ENCODE assay signal across 13 mouse cellular contexts in genomic region chr13:44582767-44583085, GRCm38 (mm10).
DNase-seq lines count a peak whose midpoint lies in the region; ATAC-seq lines count a peak whose summit lies in the region.
"Had no signal": no experiment of that assay in that cellular context is flagged by ENCODE, and none has a peak within 500 bp of the region (broad histone marks: within the 10 kb centered on the region; RNA-seq: fewer than 3 reads in every experiment).

No protein-coding gene starts in this region.

- H3K9ac ChIP-seq in heart, embryonic 12.5 days = no peak overlapping the region
- H3K9ac ChIP-seq in forebrain, embryonic 11.5 days (ENCODE audit: low read length) = no peak overlapping the region
- H3K9ac ChIP-seq in neural tube, embryonic 11.5 days (ENCODE audit: low read length) = no peak overlapping the region

- H3K4me3 ChIP-seq in heart, embryonic 12.5 days = no peak overlapping the region; the same call in 1 of the 2 replicates
- no peak overlapping the region for H3K4me3 ChIP-seq in forebrain, embryonic 11.5 days (ENCODE audit: low read depth, low read length)
- H3K4me3 ChIP-seq in limb, embryonic 10.5 days = peak overlapping the region; percentile 38
- no peak overlapping the region for H3K4me3 ChIP-seq in neural tube, embryonic 11.5 days (ENCODE audit: low read depth, low read length)

- peak overlapping the region; percentile 45 for H3K4me2 ChIP-seq in heart, embryonic 12.5 days
- H3K4me2 ChIP-seq in forebrain, embryonic 11.5 days (ENCODE audit: low read depth, low read length, severe bottlenecking) = peak overlapping the region; percentile 30; the same call in 1 of the 2 replicates
- H3K4me2 ChIP-seq in neural tube, embryonic 11.5 days (ENCODE audit: low read depth) = 0 out of 2 replicates have a peak overlapping the region, but pooled peaks have one; percentile 3

- H3K27me3 ChIP-seq in heart, embryonic 12.5 days (replicated peaks) = no peaks in the 10 kb centered on the region
- no peaks in the 10 kb centered on the region for H3K27me3 ChIP-seq in forebrain, embryonic 11.5 days (ENCODE audit: control insufficient read depth, insufficient read depth, low read length)
- H3K27me3 ChIP-seq in limb, embryonic 10.5 days (ENCODE audit: low read depth, poor library complexity, severe bottlenecking) = peaks cover 7% of the 10 kb centered on the region; the same call in 1 of the 2 replicates
- H3K27me3 ChIP-seq in neural tube, embryonic 11.5 days (ENCODE audit: control insufficient read depth, insufficient read depth, low read length) = no peaks in the 10 kb centered on the region

- peak overlapping the region; percentile 61 for H3K27ac ChIP-seq in heart, embryonic 12.5 days (ENCODE audit: poor library complexity, severe bottlenecking)
- no peak overlapping the region for H3K27ac ChIP-seq in forebrain, embryonic 11.5 days (ENCODE audit: low read depth, low read length)
- peak overlapping the region; percentile 68 for H3K27ac ChIP-seq in limb, embryonic 10.5 days
- no peak overlapping the region for H3K27ac ChIP-seq in neural tube, embryonic 11.5 days (ENCODE audit: low read depth, low read length)

- H3K9me3 ChIP-seq in heart, embryonic 12.5 days (replicated peaks) = peaks cover 5% of the 10 kb centered on the region; the same call in 1 of the 2 replicates
- H3K9me3 ChIP-seq in forebrain, embryonic 11.5 days (ENCODE audit: control insufficient read depth, low read length) = no peaks in the 10 kb centered on the region; the same call in 1 of the 2 replicates
- no peaks in the 10 kb centered on the region for H3K9me3 ChIP-seq in limb, embryonic 10.5 days (replicated peaks)
- no peaks in the 10 kb centered on the region for H3K9me3 ChIP-seq in neural tube, embryonic 11.5 days (ENCODE audit: control insufficient read depth, low read length)

- WGBS in heart, embryonic 12.5 days = 21% methylated on average over 2 of the region's 2 CpGs
- WGBS in forebrain, embryonic 11.5 days = 13% methylated on average over 2 of the region's 2 CpGs
- WGBS in limb, embryonic 10.5 days = 6% methylated on average over 2 of the region's 2 CpGs
- WGBS in neural tube, embryonic 11.5 days = 24% methylated on average over 2 of the region's 2 CpGs

- no peak for ATAC-seq in heart, embryonic 12.5 days (ENCODE audit: insufficient number of reproducible peaks, low FRiP score)
- ATAC-seq in forebrain, embryonic 11.5 days (replicated peaks; ENCODE audit: low FRiP score) = no peak
- no peak for ATAC-seq in neural tube, embryonic 11.5 days (ENCODE audit: insufficient read depth, low FRiP score, low TSS enrichment)

- peaks cover 47% of the 10 kb centered on the region for H3K4me1 ChIP-seq in heart, embryonic 12.5 days (replicated peaks)
- H3K4me1 ChIP-seq in forebrain, embryonic 11.5 days (replicated peaks; ENCODE audit: control insufficient read depth, insufficient read depth, low read length) = peaks cover 6% of the 10 kb centered on the region; the same call in 1 of the 2 replicates
- H3K4me1 ChIP-seq in limb, embryonic 10.5 days = peaks cover 50% of the 10 kb centered on the region
- peaks cover 2% of the 10 kb centered on the region; the same call in 1 of the 2 replicates for H3K4me1 ChIP-seq in neural tube, embryonic 11.5 days (ENCODE audit: control insufficient read depth, insufficient read depth, low read length)

- intact Hi-C loops in heart, postnatal 14 days (cut with DNase I) = no loop called here

- no peak for DNase-seq in heart, postnatal 14 days
- DNase-seq in forebrain, embryonic 11.5 days (ENCODE audit: low spot score) = no peak
- peak; percentile 43 for DNase-seq in limb, embryonic 10.5 days (ENCODE audit: low spot score)
- no peak for DNase-seq in neural tube, embryonic 11.5 days (ENCODE audit: low spot score)
- no peak for DNase-seq in thymus, postnatal 14 days
- no peak for DNase-seq in layer of hippocampus, adult 9-10 months (ENCODE audit: low spot score)
- no peak for DNase-seq in right cerebral cortex, postnatal 25 days
- DNase-seq: adrenal gland, postnatal 36 days; cerebellum, adult 2 months; left cerebral cortex, postnatal 4 days; lung, postnatal 10 days; thymus, postnatal 36 days had no signal

- no peaks in the 10 kb centered on the region for H3K36me3 ChIP-seq in heart, embryonic 12.5 days
- no peaks in the 10 kb centered on the region for H3K36me3 ChIP-seq in forebrain, embryonic 11.5 days (ENCODE audit: control insufficient read depth, insufficient read depth, low read length)
- H3K36me3 ChIP-seq in limb, embryonic 10.5 days = no peaks in the 10 kb centered on the region
- no peaks in the 10 kb centered on the region for H3K36me3 ChIP-seq in neural tube, embryonic 11.5 days (ENCODE audit: control insufficient read depth, insufficient read depth, low read length)

Comparison
In these comparisons a context has a peak if more than half of its experiments do, and no peak if none do; other contexts are left out.
1. H3K27ac ChIP-seq: peak in heart, embryonic 12.5 days (single experiment) and limb, embryonic 10.5 days (single experiment); none in forebrain, embryonic 11.5 days (single experiment) and neural tube, embryonic 11.5 days (single experiment).
2. Peak in every context shown above with its lines, with median percentiles within 50 percentile points of each other: H3K4me2 ChIP-seq.